Mouse (Mus musculus) kidney, embryonic 16.5 days (tissue): ENCODE measurements around the gene Zdhhc14. TPM values are rescaled to one million over a fixed set of nuclear protein-coding genes. Genes with fewer than 3 reads are reported as not detected.

Experiments
- ATAC-seq: fragments of 200-750 bp; cut with Nextera tagmentation; 2 replicates; pipeline ENCODE4 v1.8.0; 2017; ENCODE audit warnings: moderate TSS enrichment; ENCODE audit not compliant: low FRiP score, low TSS enrichment
- H3K27ac ChIP-seq: fragments of 300-500 bp; sonication (generic); 2 replicates; pipeline ENCODE4 v1.5.1; 2014; ENCODE audit warnings: low read length
- H3K27me3 ChIP-seq: fragments of 300-500 bp; sonication (generic); 2 replicates; pipeline ENCODE4 v1.6.1; 2014; ENCODE audit warnings: low read length, control low read depth, mixed read lengths; ENCODE audit not compliant: insufficient read depth
- H3K36me3 ChIP-seq: fragments of 300-500 bp; sonication (generic); 2 replicates; pipeline ENCODE4 v1.6.1; 2014; ENCODE audit warnings: low read length, control low read depth, mixed read lengths; ENCODE audit not compliant: insufficient read depth
- H3K4me1 ChIP-seq: fragments of 300-500 bp; sonication (generic); 2 replicates; pipeline ENCODE4 v1.6.1; 2014; ENCODE audit warnings: low read length, control low read depth, mixed read lengths; ENCODE audit not compliant: insufficient read depth
- H3K4me2 ChIP-seq: fragments of 300-500 bp; sonication (generic); replicated peaks from 2 replicates; pipeline ENCODE4 v1.6.1; 2014; ENCODE audit warnings: low read depth, low read length
- H3K4me3 ChIP-seq: fragments of 300-500 bp; sonication (generic); 2 replicates; pipeline ENCODE4 v1.5.1; 2014; ENCODE audit warnings: mild to moderate bottlenecking, low read length
- H3K9ac ChIP-seq: fragments of 300-500 bp; sonication (generic); replicated peaks from 2 replicates; pipeline ENCODE4 v1.6.1; 2014; ENCODE audit warnings: low read length
- H3K9me3 ChIP-seq: fragments of 300-500 bp; sonication (generic); 2 replicates; pipeline ENCODE4 v1.6.1; 2016; ENCODE audit warnings: low read length, control low read depth
- WGBS: fragments of 180-500 bp; shearing (Covaris S2); extraction: QIAGEN DNeasy Blood & Tissue Kit; methylation state at CpG from one replicate; pipeline ENCODE4 v1.1.7; 2014; 5-methylcytosine and 5-hydroxymethylcytosine counted together
- polyA plus RNA-seq: library from polyadenylated mRNA; unstranded; fragments of >200 nt; fragmentation: Nextera tagmentation; extraction: Ambion mirVana; gene quantifications from 2 replicates; pipeline ENCODE4 v1.2.1, GENCODE M21; 2015

The Zdhhc14 gene
- polyA plus RNA-seq, 1 experiment from 2014 or later: 2.5 TPM

DNA sequence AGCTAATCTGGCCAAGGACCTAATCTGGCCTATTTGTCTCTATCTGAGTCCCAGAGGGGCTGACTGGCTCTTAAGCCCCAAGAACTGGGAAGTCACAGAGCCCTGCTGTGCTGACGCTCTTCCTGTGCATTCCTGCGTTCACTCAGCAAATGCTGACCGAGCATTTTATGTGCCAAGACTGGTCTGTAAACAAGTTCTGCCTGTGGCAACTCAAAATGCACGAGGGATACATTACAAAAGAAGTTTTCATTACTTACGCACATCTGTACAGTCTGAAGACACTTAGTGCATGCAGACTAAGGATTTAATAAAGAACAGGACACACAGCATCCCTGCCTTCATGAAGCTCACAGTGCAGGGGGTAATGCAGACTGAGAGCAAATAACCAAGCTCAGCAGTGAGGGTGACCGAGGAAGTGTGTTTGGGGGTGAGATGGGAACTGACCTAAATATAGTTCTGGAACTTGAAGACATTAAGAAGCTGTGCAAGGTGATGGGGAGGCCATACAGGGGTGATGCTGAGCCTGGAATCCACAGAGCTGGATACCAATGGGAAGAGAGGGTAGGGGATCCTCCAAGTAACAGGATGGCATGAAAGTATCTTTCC, 99.3 kb downstream of the Zdhhc14 start:
- H3K4me2 ChIP-seq: no peak overlapping the region
- H3K4me3 ChIP-seq: no peak overlapping the region
- WGBS: 35% methylated on average over 6 of the region's 6 CpGs
- no peak overlapping the region for H3K27ac ChIP-seq
- H3K9ac ChIP-seq: no peak overlapping the region
- H3K36me3 ChIP-seq: no peaks in the 10 kb centered on the region
- H3K4me1 ChIP-seq: peaks cover 9% of the 10 kb centered on the region
- no peaks in the 10 kb centered on the region for H3K27me3 ChIP-seq
- ATAC-seq: no peak
- no peaks in the 10 kb centered on the region for H3K9me3 ChIP-seq

DNA sequence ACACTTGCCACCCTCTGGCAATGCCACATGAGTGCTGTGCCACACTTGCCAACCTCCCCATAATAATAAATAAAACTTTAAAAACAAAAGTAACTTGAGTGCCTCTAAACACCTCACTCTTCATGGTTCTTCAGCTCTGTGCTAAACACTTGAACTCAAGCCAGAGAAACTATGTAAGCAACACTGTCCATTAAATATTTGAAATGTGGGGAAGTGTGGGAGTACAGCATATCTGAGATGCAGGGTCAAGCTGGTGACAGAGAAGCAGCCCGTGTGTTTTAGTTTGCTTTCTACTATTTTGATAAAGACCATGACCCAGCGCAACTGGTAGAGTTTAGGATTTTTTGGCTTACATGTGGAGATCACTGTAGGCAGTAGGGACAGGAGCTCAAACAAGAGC, 100.7 kb downstream of the Zdhhc14 start:
- no peak overlapping the region for H3K9ac ChIP-seq
- no peak overlapping the region for H3K4me3 ChIP-seq
- ATAC-seq: no peak
- no peaks in the 10 kb centered on the region for H3K27me3 ChIP-seq
- H3K27ac ChIP-seq: no peak overlapping the region
- H3K4me1 ChIP-seq: peaks cover 19% of the 10 kb centered on the region
- 32% methylated on average over 2 of the region's 2 CpGs for whole genome bisulfite sequencing
- no peaks in the 10 kb centered on the region for H3K36me3 ChIP-seq
- no peak overlapping the region for H3K4me2 ChIP-seq
- no peaks in the 10 kb centered on the region for H3K9me3 ChIP-seq

DNA sequence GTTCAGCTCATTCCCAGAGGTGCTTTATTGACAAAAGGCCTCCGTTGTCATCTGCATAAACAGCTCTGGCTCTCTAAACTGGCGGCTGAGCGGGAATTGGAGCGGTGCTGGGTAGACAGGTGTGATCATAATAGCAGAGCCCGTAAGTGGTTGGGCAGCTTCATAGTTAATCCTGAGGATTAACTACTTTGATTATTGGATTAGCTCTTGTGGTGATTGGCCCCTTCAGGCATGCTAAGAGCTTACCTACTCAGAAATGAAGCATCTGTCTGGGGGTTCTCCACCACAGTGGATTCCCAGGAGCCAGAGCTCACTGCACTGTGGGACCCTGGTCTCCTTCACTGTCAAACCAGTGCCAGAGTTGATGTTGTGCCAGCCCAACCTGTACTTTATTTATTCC, 102.7 kb downstream of the Zdhhc14 start:
- WGBS: 87% methylated on average over 5 of the region's 5 CpGs
- Histone ChIP-seq H3K27ac (no peak overlapping the region), H3K9me3 (no peaks in the 10 kb centered on the region), H3K36me3 (no peaks in the 10 kb centered on the region), H3K9ac (no peak overlapping the region), H3K4me1 (peaks cover 28% of the 10 kb centered on the region), H3K4me3 (no peak overlapping the region), H3K27me3 (no peaks in the 10 kb centered on the region), H3K4me2 (no peak overlapping the region)
- ATAC-seq: no peak

DNA sequence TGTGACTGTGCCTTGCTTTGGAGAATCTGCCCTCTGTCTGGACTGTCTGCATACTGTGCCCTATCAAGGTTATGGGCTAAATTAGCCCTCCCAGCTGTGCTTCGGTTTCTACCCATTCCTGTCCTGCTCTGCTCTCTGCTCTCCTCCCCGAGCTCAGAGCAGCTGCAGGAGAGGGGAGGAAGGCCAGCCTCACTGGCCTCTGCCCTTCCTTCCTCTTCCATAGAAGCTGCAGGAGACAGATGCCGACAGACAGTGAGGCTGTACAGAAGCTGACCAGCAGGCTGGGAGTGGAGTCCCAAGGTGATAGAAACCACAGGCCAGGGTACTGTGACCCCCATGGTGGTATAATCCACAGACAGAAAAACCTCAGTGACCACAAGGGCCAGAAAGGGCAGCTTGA, 104.1 kb downstream of the Zdhhc14 start:
- WGBS: 8% methylated on average over 2 of the region's 3 CpGs
- H3K4me3 ChIP-seq: no peak overlapping the region
- H3K4me2 ChIP-seq: no peak overlapping the region
- no peak overlapping the region for H3K9ac ChIP-seq
- no peaks in the 10 kb centered on the region for H3K9me3 ChIP-seq
- peak overlapping the region; percentile 35 for H3K27ac ChIP-seq
- no peaks in the 10 kb centered on the region for H3K27me3 ChIP-seq
- peak; percentile 81 for ATAC-seq
- no peaks in the 10 kb centered on the region for H3K36me3 ChIP-seq
- peaks cover 28% of the 10 kb centered on the region for H3K4me1 ChIP-seq

DNA sequence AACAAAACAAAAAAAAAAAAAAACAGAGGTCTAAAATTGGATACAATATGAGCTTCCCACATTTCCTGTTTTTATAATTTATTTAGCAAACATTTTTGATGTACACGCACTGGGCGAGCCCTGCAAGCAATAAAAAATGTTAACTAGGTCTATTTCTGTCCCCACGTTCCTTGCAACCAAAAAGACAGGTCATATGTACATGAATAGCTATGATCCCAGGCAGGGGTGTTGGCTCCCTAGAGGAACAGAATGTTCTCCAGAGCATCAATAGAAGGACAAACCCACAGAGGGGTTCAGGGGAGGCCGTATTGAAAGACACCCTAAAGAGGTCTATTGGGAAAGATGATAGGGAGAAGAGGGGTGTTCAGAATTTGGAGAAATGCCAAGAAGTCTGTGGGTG, 106.6 kb downstream of the Zdhhc14 start:
- no peak for ATAC-seq
- Histone ChIP-seq H3K27me3 (no peaks in the 10 kb centered on the region), H3K9me3 (no peaks in the 10 kb centered on the region), H3K4me3 (no peak overlapping the region), H3K4me1 (peaks cover 28% of the 10 kb centered on the region), H3K27ac (no peak overlapping the region), H3K4me2 (no peak overlapping the region), H3K9ac (no peak overlapping the region), H3K36me3 (no peaks in the 10 kb centered on the region)
- WGBS: 52% methylated on average over 4 of the region's 4 CpGs

DNA sequence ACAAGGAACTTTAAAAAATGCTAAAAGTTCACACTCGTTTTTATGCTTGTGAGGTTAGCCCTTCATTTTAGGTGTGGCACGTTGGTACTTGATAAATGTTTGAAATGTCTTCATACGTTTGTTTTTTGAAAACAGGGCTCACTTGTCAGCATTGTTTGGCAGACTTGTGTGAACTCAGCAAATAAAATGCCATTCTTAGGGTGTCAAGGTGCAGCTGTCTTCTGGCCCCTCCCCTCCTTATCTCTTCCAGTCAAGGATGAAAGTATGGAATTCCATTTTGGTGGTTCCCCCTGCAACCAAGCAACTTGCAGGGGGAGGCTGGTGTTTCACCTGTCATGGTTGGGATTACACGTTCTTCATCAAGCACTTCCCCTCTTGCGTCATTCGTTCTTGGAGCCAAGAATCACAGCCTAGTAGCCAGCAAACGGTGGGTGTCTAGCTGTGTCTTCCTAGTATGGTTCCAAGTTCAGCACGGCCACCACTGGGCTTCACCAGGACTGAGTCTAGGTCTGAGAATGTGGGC, 108.2 kb downstream of the Zdhhc14 start:
- 82% methylated on average over 8 of the region's 8 CpGs for WGBS
- Histone ChIP-seq H3K27me3 (no peaks in the 10 kb centered on the region), H3K9ac (no peak overlapping the region), H3K4me2 (no peak overlapping the region), H3K4me1 (peaks cover 28% of the 10 kb centered on the region), H3K36me3 (no peaks in the 10 kb centered on the region), H3K4me3 (no peak overlapping the region), H3K9me3 (no peaks in the 10 kb centered on the region), H3K27ac (no peak overlapping the region)
- ATAC-seq: no peak

DNA sequence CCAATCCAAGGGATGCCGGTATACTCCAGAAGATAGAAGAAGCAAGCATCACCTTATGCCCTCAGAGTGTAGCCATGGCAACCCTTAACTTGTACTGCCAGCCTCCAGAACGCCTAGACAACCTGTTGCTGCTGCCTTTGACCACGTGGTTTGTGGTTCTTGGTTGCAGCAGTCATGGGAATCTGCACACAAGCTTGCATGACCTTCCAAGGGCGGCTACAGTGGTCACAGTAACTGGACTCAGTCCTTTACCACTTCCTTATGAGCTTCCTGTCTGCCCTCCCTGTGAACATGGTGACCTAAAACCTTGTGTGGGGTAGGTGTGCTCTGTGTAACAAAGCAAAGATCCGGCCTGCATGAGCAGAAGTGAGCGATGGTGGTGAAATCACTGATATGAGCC, 109.6 kb downstream of the Zdhhc14 start:
- ATAC-seq: no peak
- Histone ChIP-seq H3K4me3 (no peak overlapping the region), H3K27me3 (no peaks in the 10 kb centered on the region), H3K36me3 (no peaks in the 10 kb centered on the region), H3K9me3 (no peaks in the 10 kb centered on the region), H3K9ac (no peak overlapping the region), H3K4me1 (peaks cover 23% of the 10 kb centered on the region), H3K4me2 (no peak overlapping the region), H3K27ac (no peak overlapping the region)
- 79% methylated on average over 6 of the region's 6 CpGs for WGBS

DNA sequence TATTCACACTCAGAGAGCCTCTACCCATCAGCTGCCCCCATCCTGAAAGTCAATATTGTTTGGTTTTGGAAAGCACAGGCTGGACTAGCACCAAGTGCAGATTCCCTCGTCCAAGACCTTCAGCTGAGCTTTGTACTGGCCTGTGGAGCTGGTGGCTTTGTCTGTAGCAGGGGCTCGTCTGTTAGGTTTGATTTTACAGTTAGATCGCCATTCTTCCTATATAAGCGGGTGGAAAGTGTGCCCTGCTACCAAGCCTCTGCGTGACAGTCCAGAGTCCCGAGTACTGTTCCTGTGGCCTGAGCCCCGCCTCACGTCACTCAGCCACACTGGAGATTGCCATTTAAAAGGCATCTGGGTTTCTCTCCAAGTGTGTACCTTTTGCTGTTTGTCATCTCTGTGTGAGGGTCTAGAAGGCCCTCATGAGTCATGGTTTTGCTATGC, 113.8 kb downstream of the Zdhhc14 start:
- WGBS: 72% methylated on average over 8 of the region's 8 CpGs
- no peak overlapping the region for H3K4me3 ChIP-seq
- peaks cover 7% of the 10 kb centered on the region for H3K4me1 ChIP-seq
- no peak for ATAC-seq
- 0 out of 2 replicates have a peak overlapping the region, but pooled peaks have one; percentile 20 for H3K27ac ChIP-seq
- H3K36me3 ChIP-seq: no peaks in the 10 kb centered on the region
- H3K27me3 ChIP-seq: no peaks in the 10 kb centered on the region
- no peak overlapping the region for H3K4me2 ChIP-seq
- H3K9me3 ChIP-seq: no peaks in the 10 kb centered on the region
- no peak overlapping the region for H3K9ac ChIP-seq

DNA sequence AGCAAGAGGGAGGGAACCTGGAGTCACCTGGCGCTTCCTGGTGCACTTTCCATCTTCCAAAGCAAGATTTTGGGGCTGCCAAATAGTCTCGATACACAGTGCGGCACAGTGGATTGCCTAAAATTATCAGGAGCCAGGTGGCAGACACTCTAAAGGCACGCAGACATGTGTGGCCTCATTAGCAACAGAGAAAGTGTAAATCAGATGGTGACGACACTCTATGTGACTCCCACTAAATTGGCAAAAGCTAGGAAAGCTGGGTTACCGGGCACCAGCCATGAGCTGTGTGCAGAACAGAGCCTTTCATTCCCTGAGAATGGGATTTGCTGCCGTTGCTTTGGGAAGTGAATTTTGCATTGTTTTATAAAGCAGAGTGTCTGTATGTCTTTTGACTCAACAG, 115.0 kb downstream of the Zdhhc14 start:
- 87% methylated on average over 7 of the region's 7 CpGs for WGBS
- Histone ChIP-seq H3K9me3 (no peaks in the 10 kb centered on the region), H3K4me2 (no peak overlapping the region), H3K4me3 (no peak overlapping the region), H3K9ac (no peak overlapping the region), H3K36me3 (no peaks in the 10 kb centered on the region), H3K27ac (no peak overlapping the region), H3K27me3 (no peaks in the 10 kb centered on the region), H3K4me1 (peaks cover 7% of the 10 kb centered on the region)
- no peak for ATAC-seq

DNA sequence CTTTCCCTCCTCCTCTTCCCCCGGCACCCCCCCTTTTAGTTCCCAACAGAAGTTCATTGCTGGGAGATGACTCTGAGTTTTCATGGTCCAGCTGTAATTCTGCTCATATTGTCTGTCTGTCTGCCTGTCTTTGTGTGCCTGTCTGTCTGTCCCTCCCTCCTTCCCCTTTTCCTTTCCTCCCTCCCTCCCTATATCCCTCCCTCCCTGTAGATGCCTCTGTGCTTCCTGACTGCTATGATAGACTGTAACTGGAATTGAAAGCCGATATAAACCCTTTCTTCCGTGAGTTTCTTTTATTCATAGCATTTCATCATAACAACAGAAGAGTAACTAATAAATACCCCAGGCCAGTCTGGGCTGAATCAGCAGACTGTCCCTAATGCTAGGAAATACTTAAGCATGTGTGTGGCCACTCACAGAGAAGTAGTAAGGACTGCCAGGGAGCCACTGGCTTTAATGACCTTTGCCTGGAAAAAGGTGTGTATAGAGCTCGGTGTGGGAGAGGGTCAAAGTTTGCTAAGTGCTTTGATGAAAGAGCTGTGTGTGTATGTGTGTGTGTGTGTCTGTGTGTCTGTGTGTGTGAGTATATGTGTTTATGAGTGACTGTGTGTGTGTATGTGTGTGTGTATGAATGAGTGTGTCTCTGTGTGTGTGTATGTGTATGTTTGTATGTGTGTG, 117.7 kb downstream of the Zdhhc14 start:
- H3K4me2 ChIP-seq: no peak overlapping the region
- 81% methylated on average over 4 of the region's 4 CpGs for WGBS
- ATAC-seq: no peak

More for the DNA sequence above, 117.7 kb downstream of the Zdhhc14 start:
- no peak overlapping the region for H3K9ac ChIP-seq
- H3K9me3 ChIP-seq: no peaks in the 10 kb centered on the region
- no peak overlapping the region for H3K27ac ChIP-seq
- no peaks in the 10 kb centered on the region for H3K36me3 ChIP-seq
- H3K4me3 ChIP-seq: no peak overlapping the region
- H3K4me1 ChIP-seq: peaks cover 7% of the 10 kb centered on the region
- H3K27me3 ChIP-seq: no peaks in the 10 kb centered on the region
